Mouse (Mus musculus): ENCODE results near the gene Trim9.

- no peak for TF ChIP-seq GABPA (IDR thresholded peaks at IDR 0.05; ENCODE audit: low read depth, low read length)
- TF ChIP-seq POLR2AphosphoS5 (IDR thresholded peaks at IDR 0.05; ENCODE audit: borderline replicate concordance, low read depth, low read length): no peak
- no peak for TF ChIP-seq HCFC1 (IDR thresholded peaks at IDR 0.05; ENCODE audit: low read depth, low read length)
- no peak for TF ChIP-seq MAX (IDR thresholded peaks at IDR 0.05; ENCODE audit: low read length)
- no peak for TF ChIP-seq CTCF (IDR thresholded peaks at IDR 0.05 in 2 of 3, conservative IDR thresholded peaks at IDR 0.05 in 1 of 3; ENCODE audit: control insufficient read depth in 1 of 3, insufficient read depth in 1 of 3, low read depth in 2 of 3, low read length in 3 of 3, poor library complexity in 1 of 3, severe bottlenecking in 1 of 3)
- TF ChIP-seq POLR2AphosphoS2 (IDR thresholded peaks at IDR 0.05; ENCODE audit: low read length): no peak
- TF ChIP-seq NELFE (IDR thresholded peaks at IDR 0.05; ENCODE audit: low read depth, low read length): no peak
- no peak for TF ChIP-seq GATA1 (IDR thresholded peaks at IDR 0.05; ENCODE audit: low read depth, low read length)
- no peak for TF ChIP-seq USF1 (IDR thresholded peaks at IDR 0.05; ENCODE audit: low read depth, low read length)
- TF ChIP-seq POLR2A (IDR thresholded peaks at IDR 0.05; ENCODE audit: control insufficient read depth in 1 of 2, insufficient read depth in 1 of 2, low read depth in 1 of 2, low read length in 2 of 2, poor library complexity in 1 of 2): no peak
- TF ChIP-seq TBP (IDR thresholded peaks at IDR 0.05; ENCODE audit: low read depth, low read length): no peak
- TF ChIP-seq ZMIZ1 (IDR thresholded peaks at IDR 0.05; ENCODE audit: low read depth, low read length): no peak
- TF ChIP-seq E2F4 (IDR thresholded peaks at IDR 0.05; ENCODE audit: borderline replicate concordance, low read depth, low read length): no peak
- TF ChIP-seq UBTF (IDR thresholded peaks at IDR 0.05; ENCODE audit: borderline replicate concordance, insufficient read depth, low read depth, low read length): no peak
Observed at GRCm38 (mm10) chr12:70251210-70251884, 96.1 kb downstream of the Trim9 start.
